Mouse (Mus musculus): ENCODE measurements at regions not wholly inside any gene's neighbourhood (a gene's known extent, or its start where the extent isn't known, plus 50 kb on each side); places are given as distances from the start of the nearest gene placed in this dataset.

DNA sequence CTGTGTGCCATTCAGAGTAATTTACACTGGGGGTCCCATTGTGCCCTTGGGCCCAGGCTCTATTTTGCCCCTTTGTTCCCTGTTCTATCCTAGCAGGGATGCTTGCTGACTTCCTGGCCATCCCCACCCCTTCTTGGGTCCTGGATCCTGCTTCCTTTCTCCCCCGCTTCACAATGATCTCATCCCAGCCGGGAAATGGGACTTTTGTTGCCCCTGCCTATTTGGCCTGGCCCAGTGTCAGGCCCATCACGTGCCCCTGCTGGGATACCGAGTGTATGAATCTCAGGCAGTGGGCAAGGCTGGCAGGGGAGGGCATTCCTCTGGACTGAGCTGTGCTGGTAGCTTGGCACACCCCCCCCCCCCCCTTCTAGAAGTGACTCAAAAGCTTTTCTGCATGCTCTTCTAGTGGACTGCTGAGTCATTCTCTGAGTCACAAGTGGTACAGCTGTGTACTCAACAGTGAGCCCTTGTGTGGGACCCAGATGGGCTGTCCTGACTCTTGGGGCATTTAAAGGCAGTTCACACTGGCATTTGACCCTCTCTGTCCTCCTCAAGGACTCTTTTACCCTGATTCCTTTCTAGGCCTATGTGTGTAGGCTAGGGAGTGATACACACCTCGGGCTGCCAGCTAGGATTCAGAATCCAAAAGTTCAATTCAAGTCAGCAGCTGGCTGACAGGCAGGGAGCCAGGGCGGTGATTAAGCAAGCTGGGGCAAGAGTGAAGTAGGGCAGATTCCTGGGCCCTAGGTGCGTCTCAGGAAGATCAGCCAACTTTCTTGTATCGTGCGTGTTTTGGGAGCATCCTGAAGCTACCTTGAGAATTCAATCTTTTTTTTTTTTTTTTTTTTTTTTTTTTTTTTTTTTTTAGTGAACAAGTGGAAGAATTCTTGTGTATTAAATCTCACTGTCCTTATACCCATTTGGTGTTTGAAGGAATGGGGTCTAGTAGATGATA, 1156.6 kb upstream of the A1bg start:
- DNase-seq (ENCODE audit: low spot score), result no peak
- Histone ChIP-seq H3K36me3 (no peaks in the 10 kb centered on the region), H3K9me3 (no peaks in the 10 kb centered on the region), H3K27ac (no peak overlapping the region), H3K4me3 (no peak overlapping the region), H3K27me3 (ENCODE audit: insufficient read depth, poor library complexity, severe bottlenecking) (no peaks in the 10 kb centered on the region), H3K4me1 (replicated peaks) (peaks cover 5% of the 10 kb centered on the region)
- WGBS, result 73% methylated on average over 9 of the region's 9 CpGs

DNA sequence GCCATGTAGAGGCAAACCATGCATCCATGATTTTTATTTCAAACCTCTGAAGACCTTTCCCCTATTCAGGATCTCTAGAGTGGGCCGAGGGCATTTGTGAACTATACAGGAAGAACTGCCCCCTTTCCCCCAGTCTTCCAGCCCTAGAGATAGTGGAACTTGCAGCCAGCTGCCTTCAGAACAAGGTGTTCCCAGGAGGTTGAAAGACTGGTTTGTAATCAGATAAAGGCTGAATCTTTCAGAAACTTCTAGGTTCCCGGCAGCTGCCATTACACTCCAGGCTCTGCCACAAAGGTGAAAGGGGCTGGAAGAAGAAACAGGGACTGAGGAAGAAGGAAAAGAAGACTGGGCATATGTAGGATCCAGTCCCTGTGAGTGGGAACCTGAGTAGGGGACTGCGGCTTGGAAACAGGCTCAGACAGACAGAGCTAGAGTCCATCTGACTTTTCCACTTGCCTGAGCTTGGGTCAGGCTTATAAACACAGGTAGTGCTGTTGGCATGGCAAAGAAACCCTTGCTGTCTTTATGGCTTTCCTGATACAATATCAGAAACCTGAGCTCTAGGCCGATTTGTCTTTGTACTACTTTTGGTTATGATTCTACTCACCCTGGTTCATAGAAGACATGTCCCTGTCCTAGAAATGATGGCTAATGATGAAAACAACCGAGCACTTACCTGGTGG, 1153.9 kb upstream of the A1bg start:
- 89% methylated on average over 5 of the region's 5 CpGs for WGBS
- no peaks in the 10 kb centered on the region for H3K27me3 ChIP-seq (ENCODE audit: insufficient read depth, poor library complexity, severe bottlenecking)
- H3K4me1 ChIP-seq (replicated peaks), result peaks cover 5% of the 10 kb centered on the region
- DNase-seq (ENCODE audit: low spot score), result no peak
- H3K4me3 ChIP-seq, result no peak overlapping the region
- H3K27ac ChIP-seq, result no peak overlapping the region
- H3K9me3 ChIP-seq, result no peaks in the 10 kb centered on the region
- no peaks in the 10 kb centered on the region for H3K36me3 ChIP-seq

DNA sequence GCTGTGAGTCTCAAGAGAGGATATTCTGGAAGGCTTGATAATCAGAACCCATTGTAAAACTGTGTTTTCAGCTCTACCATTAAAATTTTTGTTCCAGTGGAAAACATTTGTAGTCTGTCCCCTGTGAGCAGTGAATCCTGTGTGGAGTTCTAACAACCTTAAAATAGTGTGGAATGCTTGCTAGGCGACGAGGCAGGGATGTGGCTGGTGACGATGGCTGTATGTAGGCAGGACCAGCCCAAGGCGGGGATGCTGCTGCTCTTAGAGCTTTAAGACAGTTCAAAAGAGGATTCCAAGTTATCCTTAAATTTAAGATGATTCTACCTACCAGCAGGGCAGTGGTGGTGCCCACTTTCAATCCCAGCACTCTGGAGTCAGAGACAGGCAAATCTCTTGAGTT, 1151.9 kb upstream of the A1bg start:
- H3K9me3 ChIP-seq, result no peaks in the 10 kb centered on the region
- no peak overlapping the region for H3K4me3 ChIP-seq
- WGBS, result 91% methylated on average over 4 of the region's 4 CpGs
- no peaks in the 10 kb centered on the region for H3K36me3 ChIP-seq
- H3K4me1 ChIP-seq (replicated peaks), result peaks cover 5% of the 10 kb centered on the region
- H3K27me3 ChIP-seq (ENCODE audit: insufficient read depth, poor library complexity, severe bottlenecking), result no peaks in the 10 kb centered on the region
- H3K27ac ChIP-seq, result no peak overlapping the region
- no peak for DNase-seq (ENCODE audit: low spot score)

DNA sequence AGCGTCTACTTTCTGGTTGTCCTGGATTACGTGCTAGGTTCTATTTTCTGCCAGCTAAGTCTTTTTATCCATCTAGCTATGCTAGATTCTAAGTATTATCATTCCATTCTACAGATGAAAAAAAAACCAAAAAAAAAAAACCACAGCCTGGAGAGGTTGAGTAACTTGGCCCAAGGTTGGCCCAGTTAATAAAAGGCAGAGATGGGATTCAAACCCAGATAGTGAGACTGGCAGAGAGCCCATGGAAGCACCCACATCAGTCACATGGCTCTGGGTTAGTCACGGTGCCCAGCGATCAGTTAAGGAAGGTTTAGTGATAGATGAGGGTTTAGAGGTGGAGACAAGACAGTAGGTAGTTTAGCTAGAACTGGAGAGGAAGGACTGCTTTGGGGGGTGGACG, 1150.8 kb upstream of the A1bg start:
- H3K4me1 ChIP-seq (replicated peaks), result no peaks in the 10 kb centered on the region; the same call in 1 of the 2 replicates
- H3K4me3 ChIP-seq, result no peak overlapping the region
- H3K27ac ChIP-seq, result no peak overlapping the region
- no peaks in the 10 kb centered on the region for H3K36me3 ChIP-seq
- no peaks in the 10 kb centered on the region for H3K27me3 ChIP-seq (ENCODE audit: insufficient read depth, poor library complexity, severe bottlenecking)
- 94% methylated on average over 5 of the region's 5 CpGs for WGBS
- no peaks in the 10 kb centered on the region for H3K9me3 ChIP-seq
- no peak for DNase-seq (ENCODE audit: low spot score)

DNA sequence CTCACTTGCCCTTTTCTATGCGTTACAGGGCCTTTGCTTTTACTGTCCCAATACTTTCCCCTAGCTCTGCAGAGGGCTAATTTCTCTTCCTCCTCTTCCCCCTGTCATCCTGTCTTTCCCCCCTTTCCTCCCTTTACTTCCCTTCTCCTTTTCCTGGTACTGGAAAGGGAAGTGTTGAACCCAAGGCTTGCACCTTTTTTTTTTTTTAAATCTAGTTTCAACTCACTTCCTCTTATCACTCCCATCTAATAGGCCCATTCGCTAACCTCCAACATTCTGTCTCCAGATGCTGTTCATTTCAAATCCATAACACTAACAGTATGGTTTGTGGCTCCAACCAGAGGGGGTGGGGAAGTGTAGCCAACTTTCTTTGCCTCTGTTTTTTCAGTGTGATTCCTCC, 1148.5 kb upstream of the A1bg start:
- no peak overlapping the region for H3K4me3 ChIP-seq
- no peaks in the 10 kb centered on the region for H3K9me3 ChIP-seq
- no peak for DNase-seq (ENCODE audit: low spot score)
- 84% methylated on average over 2 of the region's 2 CpGs for WGBS
- H3K27ac ChIP-seq, result no peak overlapping the region
- H3K36me3 ChIP-seq, result no peaks in the 10 kb centered on the region
- no peaks in the 10 kb centered on the region for H3K27me3 ChIP-seq (ENCODE audit: insufficient read depth, poor library complexity, severe bottlenecking)
- peaks cover 4% of the 10 kb centered on the region; the same call in 1 of the 2 replicates for H3K4me1 ChIP-seq (replicated peaks)

DNA sequence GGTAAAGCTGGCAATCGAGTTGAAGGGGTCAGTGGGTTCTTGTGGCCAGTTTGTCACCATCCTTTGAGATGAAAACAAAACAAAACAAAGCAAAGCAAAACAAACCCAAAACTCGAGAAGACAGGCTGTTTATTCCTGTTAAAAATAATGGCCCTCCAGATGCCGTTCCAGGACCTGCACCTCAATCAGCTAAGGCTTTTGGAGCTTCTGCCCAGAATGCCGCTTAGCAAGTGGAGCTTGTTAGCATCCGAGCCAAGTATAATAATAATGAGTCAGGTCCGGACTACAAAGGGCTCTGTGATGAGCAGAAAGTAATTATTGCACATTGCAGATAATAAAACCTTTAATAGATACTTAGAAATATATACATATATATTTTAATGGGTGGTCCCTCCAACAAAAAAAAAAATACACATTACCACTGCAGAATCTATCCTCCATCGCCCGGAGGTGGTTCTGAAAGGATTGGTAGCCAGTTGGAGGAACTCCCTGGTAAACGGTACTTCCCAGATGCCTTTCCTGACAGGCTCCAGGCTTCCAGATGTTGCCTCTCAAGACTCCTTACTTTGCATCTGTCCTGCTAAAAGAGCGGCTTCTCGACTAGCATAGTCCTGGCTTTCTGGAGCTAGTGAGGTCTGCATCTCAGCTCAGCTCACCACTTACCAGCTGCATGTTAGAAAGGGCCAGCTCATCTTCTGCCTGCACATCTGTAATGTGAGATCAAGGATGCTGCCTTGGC, 1145.8 kb upstream of the A1bg start:
- WGBS, result 80% methylated on average over 11 of the region's 11 CpGs
- Histone ChIP-seq H3K9me3 (no peaks in the 10 kb centered on the region), H3K27me3 (ENCODE audit: insufficient read depth, poor library complexity, severe bottlenecking) (no peaks in the 10 kb centered on the region), H3K4me1 (replicated peaks) (peaks cover 4% of the 10 kb centered on the region; the same call in 1 of the 2 replicates), H3K27ac (no peak overlapping the region), H3K36me3 (no peaks in the 10 kb centered on the region), H3K4me3 (no peak overlapping the region)
- no peak for DNase-seq (ENCODE audit: low spot score)

DNA sequence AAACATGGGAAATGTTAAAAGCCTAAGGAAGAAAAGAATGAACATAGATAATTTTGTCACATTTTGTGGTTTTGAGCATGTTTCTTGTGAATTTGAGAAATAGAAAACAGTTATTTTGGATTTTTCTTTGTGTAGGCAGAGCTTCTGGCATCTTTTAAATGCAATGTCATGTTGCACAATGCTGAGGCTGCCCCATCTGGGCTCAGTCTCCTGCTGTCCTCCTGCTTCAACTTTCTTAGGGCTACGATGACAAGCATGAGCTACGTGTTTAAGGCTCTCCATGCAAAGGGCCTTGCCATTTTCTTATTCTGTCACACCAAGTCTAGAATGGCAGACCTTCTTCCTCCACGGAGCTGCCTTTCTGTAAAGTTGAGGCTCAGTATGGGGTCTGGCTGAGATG, 1141.6 kb upstream of the A1bg start:
- no peak overlapping the region for H3K4me3 ChIP-seq
- no peak for DNase-seq (ENCODE audit: low spot score)
- WGBS, result 83% methylated on average over 3 of the region's 3 CpGs
- no peaks in the 10 kb centered on the region for H3K36me3 ChIP-seq
- H3K4me1 ChIP-seq (replicated peaks), result 0 out of 2 replicates have a peak, but pooled peaks cover 4% of the 10 kb centered on the region
- no peaks in the 10 kb centered on the region for H3K9me3 ChIP-seq
- no peak overlapping the region for H3K27ac ChIP-seq
- no peaks in the 10 kb centered on the region for H3K27me3 ChIP-seq (ENCODE audit: insufficient read depth, poor library complexity, severe bottlenecking)

DNA sequence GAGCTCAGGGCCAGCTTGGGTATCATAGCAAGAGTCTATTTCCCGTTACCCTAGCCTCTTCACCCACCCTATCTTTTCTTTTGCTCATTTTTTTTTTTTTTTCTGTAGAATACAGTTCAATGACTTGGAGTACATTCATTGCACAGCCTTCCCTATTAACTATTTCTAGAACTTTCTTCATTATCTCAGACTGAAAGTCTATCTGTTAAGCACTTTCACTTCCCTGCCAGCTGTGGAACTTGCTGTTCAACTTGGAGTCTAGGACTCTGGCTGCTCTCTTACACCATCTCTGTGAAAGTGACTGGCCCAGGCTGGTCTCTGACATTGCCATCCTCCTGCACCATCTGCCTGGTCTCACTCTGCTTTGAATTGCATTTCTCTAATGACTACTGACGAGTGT, 1134.6 kb upstream of the A1bg start:
- no peak for DNase-seq (ENCODE audit: low spot score)
- Histone ChIP-seq H3K4me1 (replicated peaks) (0 out of 2 replicates have a peak, but pooled peaks cover 7% of the 10 kb centered on the region), H3K27ac (no peak overlapping the region), H3K27me3 (ENCODE audit: insufficient read depth, poor library complexity, severe bottlenecking) (no peaks in the 10 kb centered on the region), H3K9me3 (no peaks in the 10 kb centered on the region), H3K36me3 (no peaks in the 10 kb centered on the region), H3K4me3 (no peak overlapping the region)
- WGBS, result 88% methylated on average over 2 of the region's 2 CpGs

DNA sequence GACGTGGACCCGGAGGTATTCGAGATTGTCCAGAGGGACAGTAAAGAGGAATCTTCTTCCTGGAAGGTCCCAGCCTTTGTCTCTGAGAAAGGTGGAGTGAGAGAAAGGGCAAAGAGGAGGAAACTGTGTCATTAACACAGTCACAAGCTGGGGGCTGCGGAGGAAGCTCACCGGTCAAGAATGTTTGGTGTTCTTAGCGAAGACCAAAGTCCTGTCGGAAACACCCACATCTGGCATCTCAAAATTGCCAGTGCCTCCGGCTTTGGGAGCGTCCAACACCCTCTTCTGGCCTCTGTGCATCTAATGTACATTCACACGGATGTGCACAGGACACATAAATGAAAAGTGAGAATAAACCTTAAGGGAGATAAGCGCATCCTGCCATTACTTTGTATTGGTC, 1134.1 kb upstream of the A1bg start:
- Histone ChIP-seq H3K27ac (no peak overlapping the region), H3K9me3 (no peaks in the 10 kb centered on the region), H3K36me3 (no peaks in the 10 kb centered on the region), H3K4me1 (replicated peaks) (0 out of 2 replicates have a peak, but pooled peaks cover 7% of the 10 kb centered on the region), H3K27me3 (ENCODE audit: insufficient read depth, poor library complexity, severe bottlenecking) (no peaks in the 10 kb centered on the region), H3K4me3 (no peak overlapping the region)
- DNase-seq (ENCODE audit: low spot score), result no peak
- 90% methylated on average over 11 of the region's 11 CpGs for WGBS

DNA sequence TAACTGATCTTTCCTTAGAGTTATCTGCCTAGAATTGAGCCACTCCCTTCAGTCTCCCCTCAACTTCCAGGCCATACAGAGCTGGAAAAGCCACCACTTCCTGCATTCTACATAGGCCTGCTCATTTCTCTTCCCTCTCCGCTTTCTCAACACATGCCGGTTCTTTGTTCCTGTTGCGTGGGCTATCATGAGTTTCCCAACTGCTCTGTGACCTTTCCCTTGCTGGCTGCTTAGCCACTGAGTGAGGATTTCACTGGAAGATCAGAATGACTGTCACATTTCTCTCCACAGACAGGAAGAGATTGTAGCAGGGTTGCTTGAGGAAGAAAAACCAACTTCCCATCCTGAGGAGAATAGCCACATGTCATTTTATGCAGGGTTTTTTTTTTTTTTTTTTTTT, 1133.6 kb upstream of the A1bg start:
- Histone ChIP-seq H3K4me3 (no peak overlapping the region), H3K27me3 (ENCODE audit: insufficient read depth, poor library complexity, severe bottlenecking) (no peaks in the 10 kb centered on the region), H3K36me3 (no peaks in the 10 kb centered on the region), H3K4me1 (replicated peaks) (0 out of 2 replicates have a peak, but pooled peaks cover 7% of the 10 kb centered on the region), H3K27ac (no peak overlapping the region), H3K9me3 (no peaks in the 10 kb centered on the region)
- whole genome bisulfite sequencing, result 82% methylated on average over 3 of the region's 3 CpGs
- DNase-seq (ENCODE audit: low spot score), result no peak

DNA sequence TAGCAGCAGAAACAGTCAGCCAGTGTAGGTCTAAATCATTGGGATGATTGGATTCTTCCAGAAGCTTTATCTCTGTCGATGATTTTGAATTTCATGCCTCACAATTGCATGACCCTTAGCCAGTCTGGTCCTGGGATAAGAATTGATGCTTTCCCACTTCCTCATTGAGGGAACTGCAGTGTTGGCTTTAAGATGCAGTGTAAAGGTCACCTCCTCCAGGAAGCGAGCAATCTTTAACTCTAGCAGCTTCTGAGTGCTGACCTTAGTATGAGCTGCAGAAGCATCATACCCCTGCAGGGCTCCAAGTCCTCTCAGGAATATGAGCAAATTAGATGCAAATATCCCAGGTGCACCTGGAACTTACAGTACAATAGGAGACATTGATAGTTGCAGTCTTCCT, 1132.2 kb upstream of the A1bg start:
- DNase-seq (ENCODE audit: low spot score), result no peak
- H3K36me3 ChIP-seq, result no peaks in the 10 kb centered on the region
- H3K27ac ChIP-seq, result no peak overlapping the region
- 0 out of 2 replicates have a peak, but pooled peaks cover 7% of the 10 kb centered on the region for H3K4me1 ChIP-seq (replicated peaks)
- no peaks in the 10 kb centered on the region for H3K27me3 ChIP-seq (ENCODE audit: insufficient read depth, poor library complexity, severe bottlenecking)
- 86% methylated on average over 2 of the region's 2 CpGs for WGBS
- no peaks in the 10 kb centered on the region; the same call in 1 of the 2 replicates for H3K9me3 ChIP-seq
- H3K4me3 ChIP-seq, result no peak overlapping the region

DNA sequence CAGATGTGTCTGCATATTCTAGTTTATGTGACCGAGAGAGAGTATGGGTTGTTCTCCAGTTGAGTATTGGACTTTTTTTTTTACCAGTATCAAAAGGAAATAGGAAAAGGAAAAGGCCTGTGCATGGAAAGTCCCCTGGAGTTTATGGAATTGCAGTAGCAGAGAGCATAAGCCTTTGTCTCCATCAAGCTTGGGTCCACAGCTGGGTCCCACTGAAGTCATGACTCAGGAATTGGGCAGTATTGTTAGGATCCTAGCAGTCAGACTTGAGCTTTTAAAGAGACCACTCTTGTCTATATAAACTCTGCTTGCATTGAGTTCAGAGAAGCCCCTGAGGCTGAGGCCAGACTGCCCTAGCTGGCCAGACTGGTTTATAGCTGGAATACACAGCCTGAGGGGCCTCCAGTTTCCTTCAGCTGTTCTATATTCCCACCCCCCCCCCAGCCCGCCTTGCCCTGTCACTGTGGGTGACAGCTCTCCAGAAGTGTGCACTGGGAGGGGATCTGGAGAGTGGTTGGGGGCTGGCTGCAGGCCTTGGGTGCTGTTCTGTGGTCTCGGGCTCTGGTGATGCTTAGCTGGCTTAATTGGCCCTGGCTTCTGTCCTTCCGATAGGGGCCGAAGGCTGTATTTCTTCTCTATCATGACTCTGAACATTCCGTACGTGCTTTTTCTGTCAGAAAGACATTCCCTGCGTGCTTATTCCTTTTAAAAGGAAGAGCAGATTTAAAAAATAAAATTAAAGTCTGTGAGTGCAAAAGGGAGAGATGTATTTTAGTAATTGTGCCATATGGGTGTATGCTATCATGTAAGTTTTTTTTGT, 1130.8 kb upstream of the A1bg start:
- DNase-seq (ENCODE audit: low spot score), result peak; percentile 20
- WGBS, result 86% methylated on average over 8 of the region's 8 CpGs
- no peak overlapping the region for H3K27ac ChIP-seq

More for the DNA sequence above, 1130.8 kb upstream of the A1bg start:
- H3K4me3 ChIP-seq, result no peak overlapping the region
- H3K4me1 ChIP-seq (replicated peaks), result 0 out of 2 replicates have a peak, but pooled peaks cover 7% of the 10 kb centered on the region
- no peaks in the 10 kb centered on the region; the same call in 1 of the 2 replicates for H3K9me3 ChIP-seq
- H3K36me3 ChIP-seq, result no peaks in the 10 kb centered on the region
- no peaks in the 10 kb centered on the region for H3K27me3 ChIP-seq (ENCODE audit: insufficient read depth, poor library complexity, severe bottlenecking)
